Mouse (Mus musculus) left cerebral cortex, adult 8-10 months (tissue): ENCODE data around the gene Trem3. TPM values are rescaled to one million over a fixed set of nuclear protein-coding genes. Genes with fewer than 3 reads are reported as not detected.

ENCODE experiments used
- DNase-seq, 2 experiments: peaks; one replicate each; pipeline ENCODE4 v3.0.0; 2022; ENCODE audit warnings: low spot score in 2 of 2
- total RNA-seq, 4 experiments: library from RNA; stranded (reverse); gene quantifications; 2 replicates each; pipeline ENCODE4 v1.2.4; 2022

The Trem3 gene
- under 1 TPM in 2 of 4 experiments, not detected in 2; 0.51 to 0.57 TPM for total RNA-seq

- no peak for DNase-seq
These were observed at the start of gene Trem3 for GRCm38 (mm10) chr17:48247221-48247928. Gene Trem3, plus strand, starts transcription at chr17:48247777.

GRCm38 (mm10) chr17:48203086-48203485 is 44.5 kb upstream of the Trem3 start:
- DNase-seq = no peak

DNA sequence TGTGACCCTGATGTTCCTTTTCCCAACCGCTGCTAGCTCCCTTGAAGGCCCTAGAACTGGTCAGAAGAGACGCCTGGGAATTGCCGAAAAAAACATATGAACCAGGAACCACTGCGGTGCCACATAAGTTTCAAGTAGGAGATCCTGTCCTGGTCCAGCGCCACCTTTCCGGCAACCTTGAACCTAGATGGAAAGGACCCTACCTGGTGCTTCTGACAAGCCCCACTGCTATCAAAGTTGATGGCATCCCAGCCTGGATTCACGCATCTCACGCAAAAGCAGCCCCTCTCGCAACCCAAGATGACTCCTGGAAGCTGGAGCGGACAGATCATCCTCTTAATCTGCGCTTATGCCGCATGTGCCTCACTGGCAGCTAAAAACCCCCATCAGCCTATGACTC is 35.0 kb upstream of the Trem3 start:
- DNase-seq = no peak

DNA sequence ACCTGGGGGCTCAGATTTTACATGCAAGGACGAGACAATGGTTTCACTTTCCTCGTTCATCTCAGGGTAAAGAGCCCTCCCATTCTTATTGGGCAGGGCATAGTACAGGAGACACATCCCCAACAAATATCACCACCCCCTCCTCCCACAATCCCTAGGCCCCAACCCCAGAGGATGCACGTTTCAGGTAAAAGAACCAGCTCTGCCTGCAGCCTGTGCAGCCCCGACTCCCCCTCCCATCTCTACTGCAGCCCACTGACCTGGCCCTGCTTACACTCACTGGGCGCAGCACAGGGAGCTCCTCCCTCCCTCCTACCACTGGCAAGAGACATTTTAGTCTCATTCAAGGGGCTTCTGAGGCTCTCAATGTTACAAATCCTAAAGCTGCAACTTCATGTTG is 34.1 kb upstream of the Trem3 start:
- no peak for DNase-seq

DNA sequence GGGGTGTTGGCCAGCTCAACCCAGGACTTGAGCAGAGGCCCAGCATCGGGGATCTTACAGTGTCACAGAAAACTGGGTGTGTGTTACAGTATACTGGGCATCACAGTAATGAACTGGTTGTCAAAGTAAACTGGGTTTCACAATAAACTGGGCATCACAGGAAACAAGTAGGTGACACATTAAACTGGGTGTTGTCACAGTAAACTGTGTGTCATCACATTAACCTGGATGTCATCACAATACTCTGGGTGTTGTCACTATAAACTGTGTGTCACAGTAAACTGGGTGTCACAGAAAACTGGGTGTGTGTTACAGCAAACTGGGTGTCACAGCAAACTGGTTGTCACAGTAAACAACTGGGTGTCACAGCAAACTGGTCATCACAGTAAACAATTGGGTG is 32.1 kb upstream of the Trem3 start:
- DNase-seq = no peak

DNA sequence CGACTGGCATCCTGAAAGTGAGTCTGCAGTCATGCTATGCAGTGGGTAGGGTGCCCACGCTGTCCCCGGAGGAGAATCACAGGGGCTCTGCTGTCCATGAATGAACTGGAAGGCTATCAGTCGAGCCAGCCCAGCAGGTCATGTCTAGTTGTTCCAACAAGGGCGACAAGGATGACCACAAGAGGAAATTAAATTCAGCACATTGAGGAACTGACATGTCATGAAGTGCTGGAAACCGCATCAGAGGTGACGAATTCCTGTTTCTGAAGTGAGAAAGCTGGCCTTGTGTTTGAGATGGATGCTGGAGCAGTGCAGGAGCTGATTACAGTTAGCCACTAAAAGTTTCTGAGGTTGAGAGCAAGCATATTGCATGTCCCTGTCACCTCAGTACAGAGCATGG is 16.9 kb upstream of the Trem3 start:
- no peak for DNase-seq

DNA sequence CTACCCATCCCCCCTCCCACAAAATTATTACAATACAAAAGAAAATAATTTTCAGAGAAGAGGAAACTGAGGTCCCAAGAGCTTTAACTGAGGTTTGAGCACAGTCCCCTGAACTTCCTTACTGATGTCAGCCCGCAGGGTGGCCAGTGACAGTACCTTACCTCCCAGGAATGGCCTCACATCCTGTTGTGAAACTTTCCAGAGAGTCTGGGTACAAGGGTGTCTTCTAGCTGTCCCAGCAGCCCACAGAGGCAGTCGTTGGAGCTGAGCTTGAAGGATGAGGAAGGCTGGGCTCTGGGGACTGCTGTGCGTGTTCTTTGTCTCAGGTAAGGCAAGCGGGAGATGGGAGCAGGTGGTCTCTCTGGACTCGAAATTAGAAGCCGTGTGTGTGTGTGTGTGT is 15.1 kb upstream of the Trem3 start, which contains the start of gene Trem1:
Gene Trem1, plus strand, starts transcription at position 251 of the 400 bp plus-strand sequence.
- DNase-seq = no peak

GRCm38 (mm10) chr17:48233789-48234188 is 13.8 kb upstream of the Trem3 start:
- no peak for DNase-seq

DNA sequence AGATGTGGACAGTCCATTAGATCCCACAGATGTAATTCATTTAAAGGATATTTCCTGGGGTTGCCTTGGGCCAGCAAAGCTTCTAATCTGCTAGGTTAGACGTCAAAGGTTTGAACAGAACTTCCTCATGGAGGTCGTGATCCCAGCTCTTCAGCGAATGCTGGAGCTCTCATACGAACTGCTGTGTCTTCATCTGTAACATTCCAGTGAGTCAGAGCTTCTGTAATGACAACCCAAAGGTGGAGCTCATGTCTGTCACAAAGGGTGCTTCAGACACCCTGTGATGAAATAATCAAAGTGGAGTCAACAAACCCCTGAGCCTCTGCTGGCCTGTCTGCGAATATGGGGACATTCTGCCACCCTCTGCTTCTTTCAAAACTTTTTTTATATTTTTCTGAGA is 13.0 kb upstream of the Trem3 start:
- no peak for DNase-seq

DNA sequence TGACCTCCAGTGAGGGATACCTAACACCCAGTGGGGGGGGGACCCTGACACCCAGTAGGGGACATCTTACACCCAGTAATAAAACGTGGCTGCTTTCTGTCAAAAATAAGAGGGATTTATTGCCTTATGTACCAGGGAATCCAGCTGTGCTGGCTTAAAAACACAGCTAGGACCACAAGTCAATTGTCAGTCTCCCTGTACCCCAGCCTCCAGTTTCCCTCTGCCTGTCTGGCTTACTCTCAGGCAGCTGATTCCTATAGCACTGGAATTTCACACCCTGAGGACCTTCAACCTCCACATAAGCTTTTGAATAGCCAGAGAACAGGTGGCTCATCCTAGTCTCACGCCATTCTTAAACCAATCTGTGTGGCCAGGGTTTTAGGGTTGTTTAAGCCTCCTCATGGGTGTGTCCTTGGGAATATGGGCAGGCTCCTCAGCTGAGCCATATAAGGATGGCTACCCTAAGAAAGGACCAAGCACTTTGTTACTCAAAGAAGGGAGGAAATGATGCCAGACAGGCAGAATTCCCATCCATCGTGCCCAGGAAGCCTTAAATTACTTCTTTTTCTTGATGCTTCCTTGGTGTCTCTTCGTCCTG is 11.7 kb upstream of the Trem3 start:
- no peak for DNase-seq

- no peak for DNase-seq
These were observed 10.0 kb upstream of the Trem3 start for GRCm38 (mm10) chr17:48237621-48238020.

- DNase-seq = no peak
These were observed 1.5 kb downstream of the Trem3 start for GRCm38 (mm10) chr17:48249039-48249438.

- DNase-seq = no peak
These were observed 1.9 kb downstream of the Trem3 start for GRCm38 (mm10) chr17:48249501-48249900.

- no peak for DNase-seq
These were observed 3.1 kb downstream of the Trem3 start for GRCm38 (mm10) chr17:48250631-48251030.

DNA sequence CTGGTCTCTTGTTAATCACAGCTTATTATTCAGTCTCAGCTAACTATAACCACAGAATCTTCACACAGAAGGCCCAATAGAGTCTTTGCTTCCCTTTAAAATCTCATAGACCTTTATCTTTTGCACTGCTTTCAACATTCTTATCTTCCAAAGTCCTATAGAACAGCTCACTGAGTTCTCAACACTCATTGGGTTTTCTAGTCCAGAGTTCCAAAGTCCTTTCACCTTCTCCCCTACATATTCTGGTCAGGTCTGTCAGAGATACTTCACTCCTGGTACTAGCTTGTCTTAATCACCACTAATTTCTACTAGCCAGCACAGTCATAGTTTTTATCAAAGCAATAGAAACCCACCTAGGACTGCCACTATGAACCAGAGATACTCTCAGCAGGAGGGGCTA is 9.0 kb downstream of the Trem3 start:
- no peak for DNase-seq

GRCm38 (mm10) chr17:48261868-48262267 is 14.3 kb downstream of the Trem3 start:
- no peak for DNase-seq

GRCm38 (mm10) chr17:48263741-48264362 is 16.3 kb downstream of the Trem3 start, which contains the start of gene Treml4:
Gene Treml4, plus strand, starts transcription at chr17:48264295.
- no peak for DNase-seq

DNA sequence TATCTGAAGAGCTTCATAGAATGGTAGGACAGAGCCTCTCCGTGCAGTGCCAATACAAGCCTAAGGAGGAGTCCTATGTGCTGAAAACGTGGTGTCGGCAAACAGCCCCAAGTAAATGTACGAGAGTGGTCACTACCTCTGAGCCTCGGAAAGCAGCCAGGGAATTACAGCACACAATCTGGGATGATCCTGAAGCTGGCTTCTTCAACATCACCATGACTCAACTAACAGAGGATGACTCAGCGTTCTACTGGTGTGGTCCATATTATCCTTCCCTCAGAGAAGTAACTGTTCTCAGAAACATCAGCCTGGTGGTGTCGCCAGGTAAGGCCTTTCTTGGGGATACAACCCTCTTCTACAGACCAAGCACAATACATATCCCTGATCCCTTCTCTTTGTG is 17.1 kb downstream of the Trem3 start:
- no peak for DNase-seq

- DNase-seq = no peak
These were observed 18.6 kb downstream of the Trem3 start for GRCm38 (mm10) chr17:48266138-48266537.

GRCm38 (mm10) chr17:48266610-48267304 is 19.2 kb downstream of the Trem3 start:
- DNase-seq = no peak

DNA sequence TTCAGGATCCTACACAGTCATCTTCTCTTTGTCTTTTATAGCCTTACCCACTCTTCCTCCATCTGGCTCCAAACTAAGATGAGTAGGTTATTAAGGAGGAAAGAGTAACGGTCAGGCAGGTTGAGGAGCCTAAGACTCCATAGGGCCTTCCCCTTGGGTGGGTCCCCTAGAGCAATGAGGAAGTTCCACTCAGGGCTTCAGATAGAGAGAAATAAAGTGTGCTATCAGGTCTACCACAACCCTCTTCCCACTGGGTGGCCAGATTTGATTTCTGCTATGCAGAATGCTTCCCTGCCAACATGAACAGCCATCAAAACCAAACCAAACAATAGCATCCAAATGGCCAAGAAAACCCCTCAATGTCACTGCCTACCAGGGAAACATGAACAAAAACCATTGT is 20.0 kb downstream of the Trem3 start:
- DNase-seq = no peak

- no peak for DNase-seq
These were observed 20.7 kb downstream of the Trem3 start for GRCm38 (mm10) chr17:48268276-48268675.
